Mouse (Mus musculus) lung, embryonic 14.5 days (tissue): Measurements from ENCODE around the gene Crym. TPM values are rescaled to one million over a fixed set of nuclear protein-coding genes. Genes with fewer than 3 reads are reported as not detected.

Source experiments
- ATAC-seq: fragments of 200-750 bp; cut with Nextera tagmentation; 2 replicates; pipeline ENCODE4 v1.8.0; 2017; ENCODE audit warnings: mild to moderate bottlenecking, moderate TSS enrichment, moderate library complexity; ENCODE audit not compliant: insufficient read depth
- DNase-seq: peaks from one replicate; pipeline ENCODE4 v3.0.0-alpha.2; 2015
- H3K27ac ChIP-seq: fragments of 300-500 bp; sonication (generic); 2 replicates; pipeline ENCODE4 v1.5.1; 2014; ENCODE audit warnings: low read depth, mild to moderate bottlenecking, moderate library complexity
- H3K27me3 ChIP-seq: fragments of 300-500 bp; sonication (generic); 2 replicates; pipeline ENCODE4 v1.6.1; 2014; ENCODE audit warnings: low read length, control low read depth; ENCODE audit not compliant: insufficient read depth
- H3K36me3 ChIP-seq: fragments of 300-500 bp; sonication (generic); 2 replicates; pipeline ENCODE4 v1.6.1; 2014; ENCODE audit warnings: control low read depth; ENCODE audit not compliant: insufficient read depth
- H3K4me1 ChIP-seq: fragments of 300-500 bp; sonication (generic); 2 replicates; pipeline ENCODE4 v1.6.1; 2014; ENCODE audit warnings: antibody characterized with exemption, control low read depth; ENCODE audit not compliant: insufficient read depth
- H3K4me2 ChIP-seq: fragments of 300-500 bp; sonication (generic); 2 replicates; pipeline ENCODE4 v1.6.1; 2014; ENCODE audit warnings: mild to moderate bottlenecking
- H3K4me3 ChIP-seq: fragments of 300-500 bp; sonication (generic); 2 replicates; pipeline ENCODE4 v1.5.1; 2014; ENCODE audit warnings: low read depth, low read length
- H3K9ac ChIP-seq: fragments of 300-500 bp; sonication (generic); 2 replicates; pipeline ENCODE4 v1.6.1; 2014
- H3K9me3 ChIP-seq: fragments of 300-500 bp; sonication (generic); 2 replicates; pipeline ENCODE4 v1.6.1; 2016; ENCODE audit warnings: low read depth, low read length, control low read depth
- CTCF ChIP-seq: IDR thresholded peaks from 2 replicates; pipeline ENCODE4 v1.5.1; 2016; ENCODE audit warnings: antibody characterized with exemption, low read depth
- WGBS: fragments of 180-500 bp; shearing (Covaris S2); extraction: QIAGEN DNeasy Blood & Tissue Kit; methylation state at CpG from one replicate; pipeline ENCODE4 v1.1.7; 2014; 5-methylcytosine and 5-hydroxymethylcytosine counted together
- polyA plus RNA-seq: library from polyadenylated mRNA; unstranded; fragments of >200 nt; fragmentation: Nextera tagmentation; extraction: Ambion mirVana; gene quantifications from 2 replicates; pipeline ENCODE4 v1.2.1, GENCODE M21; 2014

Crym gene
- polyA plus RNA-seq, 1 experiment from 2014 or later = 3.4 TPM

- H3K27me3 ChIP-seq = no peaks in the 10 kb centered on the region
- ATAC-seq (no peak), DNase-seq (no peak)
- no peaks in the 10 kb centered on the region for H3K9me3 ChIP-seq
- no peaks in the 10 kb centered on the region for H3K36me3 ChIP-seq
- no peak overlapping the region for H3K4me3 ChIP-seq
- H3K4me2 ChIP-seq = no peak overlapping the region
- H3K4me1 ChIP-seq = no peaks in the 10 kb centered on the region
- WGBS = 23% methylated on average over 4 of the region's 4 CpGs
- H3K27ac ChIP-seq = no peak overlapping the region
- H3K9ac ChIP-seq = no peak overlapping the region
- no peak for TF ChIP-seq CTCF
These were observed 43.7 kb downstream of the Crym start for GRCm38 (mm10) chr7:120158121-120158613.

GRCm38 (mm10) chr7:120157575-120158061 is 44.3 kb downstream of the Crym start:
- no peak for TF ChIP-seq CTCF
- no peak overlapping the region for H3K4me2 ChIP-seq
- DNase-seq (no peak), ATAC-seq (no peak)
- H3K4me3 ChIP-seq = no peak overlapping the region
- H3K27me3 ChIP-seq = no peaks in the 10 kb centered on the region
- H3K4me1 ChIP-seq = no peaks in the 10 kb centered on the region
- no peak overlapping the region for H3K9ac ChIP-seq
- no peak overlapping the region for H3K27ac ChIP-seq
- WGBS = 49% methylated on average over 5 of the region's 5 CpGs
- H3K9me3 ChIP-seq = no peaks in the 10 kb centered on the region
- no peaks in the 10 kb centered on the region for H3K36me3 ChIP-seq

GRCm38 (mm10) chr7:120156841-120157409 is 45.0 kb downstream of the Crym start:
- Histone ChIP-seq H3K9ac (no peak overlapping the region), H3K4me3 (no peak overlapping the region), H3K36me3 (no peaks in the 10 kb centered on the region), H3K4me2 (no peak overlapping the region), H3K4me1 (no peaks in the 10 kb centered on the region), H3K27ac (no peak overlapping the region), H3K27me3 (no peaks in the 10 kb centered on the region), H3K9me3 (no peaks in the 10 kb centered on the region)
- no peak for DNase-seq
- no peak for ATAC-seq
- no peak for TF ChIP-seq CTCF
- WGBS = 28% methylated on average over 2 of the region's 2 CpGs

DNA sequence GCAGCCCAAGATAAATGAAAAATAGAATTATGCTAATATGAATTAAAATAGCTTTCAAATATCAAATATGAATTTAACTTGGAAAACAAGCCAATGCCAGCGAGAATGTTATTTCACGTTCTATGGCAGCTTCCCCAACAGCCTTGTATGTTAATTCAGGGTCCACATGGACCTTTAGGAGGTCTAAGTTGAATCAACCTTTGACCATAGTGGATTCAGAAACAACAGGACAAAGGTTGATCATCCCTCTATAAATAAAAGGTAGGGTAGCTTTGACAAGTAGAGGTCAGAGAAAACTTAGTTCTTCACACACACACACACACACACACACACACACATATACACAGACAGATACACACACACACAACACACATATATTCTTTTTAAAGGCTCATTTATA is 51.0 kb downstream of the Crym start:
- Histone ChIP-seq H3K27me3 (no peaks in the 10 kb centered on the region), H3K36me3 (no peaks in the 10 kb centered on the region), H3K27ac (no peak overlapping the region), H3K4me2 (no peak overlapping the region), H3K4me1 (no peaks in the 10 kb centered on the region), H3K9ac (no peak overlapping the region), H3K9me3 (no peaks in the 10 kb centered on the region), H3K4me3 (no peak overlapping the region)
- TF ChIP-seq CTCF = no peak
- DNase-seq (no peak), ATAC-seq (no peak)
- 81% methylated on average over 2 of the region's 2 CpGs for WGBS

DNA sequence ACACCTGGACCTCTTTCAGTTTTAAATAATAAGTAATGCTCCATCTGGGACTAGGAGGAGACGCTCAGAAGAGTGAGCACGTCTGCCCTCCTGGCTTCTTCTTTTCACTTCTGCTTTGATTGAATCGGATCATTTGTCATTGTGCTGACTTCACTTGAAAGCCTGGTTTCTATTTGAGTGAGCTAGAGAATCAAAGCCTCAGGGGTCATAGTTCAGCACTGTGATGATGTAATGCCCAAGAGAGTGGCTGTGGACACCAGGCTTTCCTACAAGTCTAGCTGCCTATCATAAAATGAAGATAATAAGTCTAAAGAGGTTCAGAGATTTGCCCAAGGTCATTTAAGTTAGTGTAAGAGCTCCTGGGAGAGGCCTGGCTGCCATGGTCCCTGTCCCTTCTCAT is 51.7 kb downstream of the Crym start:
- Histone ChIP-seq H3K4me1 (no peaks in the 10 kb centered on the region), H3K27me3 (no peaks in the 10 kb centered on the region), H3K36me3 (no peaks in the 10 kb centered on the region), H3K4me3 (no peak overlapping the region), H3K27ac (no peak overlapping the region), H3K4me2 (no peak overlapping the region), H3K9ac (no peak overlapping the region), H3K9me3 (no peaks in the 10 kb centered on the region)
- TF ChIP-seq CTCF = no peak
- ATAC-seq (no peak), DNase-seq (no peak)
- WGBS = 26% methylated on average over 3 of the region's 3 CpGs

DNA sequence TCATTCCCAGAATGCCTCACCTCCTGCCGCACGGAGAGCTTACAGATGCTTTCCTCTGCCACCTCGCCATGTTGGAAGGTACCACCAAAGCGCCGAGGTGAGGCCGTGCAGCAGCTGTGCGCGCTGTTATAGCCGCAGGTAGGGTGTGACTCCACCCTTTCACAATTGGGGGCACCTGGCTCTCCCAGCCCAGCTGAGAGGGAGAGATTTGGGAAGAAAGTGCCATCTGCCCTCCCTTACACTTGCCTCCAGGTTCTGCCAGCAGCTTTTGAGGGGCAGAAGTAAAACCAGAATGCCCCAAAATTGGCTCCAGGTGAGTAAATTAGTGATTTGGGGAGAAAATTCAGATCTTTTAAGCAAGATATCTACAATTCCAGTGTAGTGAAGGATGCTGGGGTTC is 56.7 kb downstream of the Crym start, which contains the start of gene Zp2:
Gene Zp2 (minus strand): TSS at position 101 of the 400 bp plus-strand sequence.
- H3K27ac ChIP-seq = no peak within 1 kb of the TSS
- no peaks in the 10 kb centered on the region for H3K9me3 ChIP-seq
- no peaks in the 10 kb centered on the region for H3K36me3 ChIP-seq
- WGBS = 75% methylated on average over 9 of the region's 9 CpGs
- H3K9ac ChIP-seq = no peak within 1 kb of the TSS
- DNase-seq (no peak), ATAC-seq (no peak)
- no peaks in the 10 kb centered on the region for H3K27me3 ChIP-seq
- no peak within 1 kb of the TSS for H3K4me2 ChIP-seq
- no peaks in the 10 kb centered on the region for H3K4me1 ChIP-seq
- H3K4me3 ChIP-seq = no peak within 1 kb of the TSS
- no peak for TF ChIP-seq CTCF

DNA sequence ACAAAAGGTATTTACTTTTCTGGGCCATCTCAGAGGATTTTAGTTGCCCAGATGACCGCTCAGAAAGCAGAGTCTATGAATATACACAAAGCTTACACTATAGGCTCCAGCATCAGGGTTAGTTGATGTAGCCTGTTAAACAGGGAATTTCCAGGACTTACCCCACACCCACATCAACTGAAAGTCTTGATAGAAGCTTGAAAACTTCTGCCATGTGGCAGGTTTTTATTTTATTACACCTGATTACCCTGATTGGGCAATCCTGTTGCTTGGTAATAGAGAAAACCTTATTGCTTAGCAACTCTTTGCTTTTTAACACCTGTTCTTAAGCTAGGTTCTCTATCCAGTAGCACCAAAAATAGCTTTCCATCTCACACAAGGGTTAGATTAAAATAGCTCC is 59.2 kb downstream of the Crym start:
- 79% methylated on average over 1 of the region's 1 CpGs for WGBS
- H3K27me3 ChIP-seq = no peaks in the 10 kb centered on the region
- ATAC-seq (no peak), DNase-seq (no peak)
- no peaks in the 10 kb centered on the region for H3K36me3 ChIP-seq
- H3K4me1 ChIP-seq = no peaks in the 10 kb centered on the region
- no peak overlapping the region for H3K4me3 ChIP-seq
- no peak overlapping the region for H3K9ac ChIP-seq
- no peak overlapping the region for H3K27ac ChIP-seq
- no peak overlapping the region for H3K4me2 ChIP-seq
- H3K9me3 ChIP-seq = no peaks in the 10 kb centered on the region
- no peak for TF ChIP-seq CTCF

Other genes starting within 250 kb of the Crym start
- gene Dnah3, start 106.8 kb downstream of the Crym start, polyA plus RNA-seq = 0.05 TPM in 1 of 2 replicates, not detected in the other
- gene Tmem159, start 99.8 kb downstream of the Crym start, polyA plus RNA-seq = 33.5 and 36.1 TPM in 2 replicates
- gene Zp2, start 56.8 kb downstream of the Crym start, polyA plus RNA-seq = not detected in 2 replicates
- not detected in 2 replicates for gene Anks4b, start 28.3 kb downstream of the Crym start, polyA plus RNA-seq
- gene Abca14, start 1.9 kb upstream of the Crym start, polyA plus RNA-seq = 0.20 TPM in 1 of 2 replicates, not detected in the other
- not detected in 2 replicates for gene Abca15, start 126.6 kb upstream of the Crym start, polyA plus RNA-seq
- not detected in 2 replicates for gene Abca16, start 207.5 kb upstream of the Crym start, polyA plus RNA-seq